Mouse (Mus musculus) liver, adult 2 months (tissue): ENCODE data around the gene Igsf3.

Experiments used
- CTCF ChIP-seq: fragments of 200-500 bp; IDR thresholded peaks from 2 replicates; pipeline ENCODE4 v1.5.1; 2011; ENCODE audit warnings: low read depth, low read length, control low read depth
- POLR2A ChIP-seq: fragments of 200-500 bp; IDR thresholded peaks from 2 replicates; pipeline ENCODE4 v1.6.1; 2011; ENCODE audit warnings: low read length, control low read depth; ENCODE audit not compliant: insufficient read depth; ENCODE audit errors: extremely low read depth

- TF ChIP-seq POLR2A (no peak), CTCF (no peak)
These were observed 70.4 kb downstream of the Igsf3 start for GRCm38 (mm10) chr3:101447239-101447638.
